Comparison of ENCODE assay signal across 28 mouse cellular contexts in the genomic region with DNA sequence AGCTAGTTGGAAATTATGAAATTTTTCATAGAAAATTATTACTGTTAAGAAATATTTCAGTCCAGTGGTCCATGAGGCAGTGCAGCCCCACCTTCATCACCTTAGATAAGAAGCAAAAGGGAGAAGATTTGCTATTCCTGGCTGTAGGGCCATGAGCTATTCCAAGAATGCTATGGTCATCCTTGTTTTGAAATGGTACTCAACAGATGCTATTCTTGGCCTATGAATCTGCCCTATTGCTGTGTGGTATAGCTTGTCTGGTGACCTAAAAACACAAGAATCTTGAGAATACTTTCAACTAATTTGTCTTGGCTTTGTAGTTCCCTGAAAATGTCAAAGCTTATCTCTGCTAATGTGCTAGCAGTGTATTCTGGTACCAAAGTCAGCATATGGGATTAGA.
DNase-seq lines count a peak whose midpoint lies in the region; ATAC-seq and TF ChIP-seq lines count a peak whose summit lies in the region.
"Had no signal": no experiment of that assay in that cellular context is flagged by ENCODE, and none has a peak within 500 bp of the region (broad histone marks: within the 10 kb centered on the region; RNA-seq: fewer than 3 reads in every experiment).

No protein-coding gene starts in this region.

- H3K4me3 ChIP-seq in heart, embryonic 15.5 days: no peak overlapping the region
- H3K4me3 ChIP-seq in heart, embryonic 10.5 days: no peak overlapping the region
- H3K4me3 ChIP-seq in embryonic fibroblast, embryonic 13.5 days (ENCODE audit: insufficient read depth, low read length): no peak overlapping the region
- H3K4me3 ChIP-seq: embryonic facial prominence, embryonic 13.5 days; gastrocnemius, adult 2 months; hindbrain, embryonic 10.5 days; hindbrain, embryonic 13.5 days; intestine, embryonic 15.5 days; kidney, embryonic 15.5 days had no signal

- no peak for TF ChIP-seq CTCF in embryonic fibroblast, embryonic 13.5 days (IDR thresholded peaks at IDR 0.05; ENCODE audit: borderline replicate concordance, insufficient read depth, low read length)

- H3K27me3 ChIP-seq in heart, embryonic 15.5 days: no peaks in the 10 kb centered on the region
- H3K27me3 ChIP-seq in heart, embryonic 10.5 days (ENCODE audit: insufficient read depth, poor library complexity, severe bottlenecking): no peaks in the 10 kb centered on the region
- H3K27me3 ChIP-seq: embryonic facial prominence, embryonic 13.5 days; hindbrain, embryonic 13.5 days; intestine, embryonic 15.5 days; kidney, embryonic 15.5 days had no signal

- H3K36me3 ChIP-seq in heart, embryonic 15.5 days: no peaks in the 10 kb centered on the region
- no peaks in the 10 kb centered on the region for H3K36me3 ChIP-seq in heart, embryonic 10.5 days
- H3K36me3 ChIP-seq: embryonic facial prominence, embryonic 13.5 days; G1E; hindbrain, embryonic 10.5 days; hindbrain, embryonic 13.5 days; intestine, embryonic 15.5 days; kidney, embryonic 15.5 days had no signal

- no peaks in the 10 kb centered on the region for H3K9me3 ChIP-seq in heart, embryonic 15.5 days (replicated peaks)
- H3K9me3 ChIP-seq in heart, embryonic 10.5 days: no peaks in the 10 kb centered on the region
- H3K9me3 ChIP-seq: embryonic facial prominence, embryonic 13.5 days; hindbrain, embryonic 10.5 days; hindbrain, embryonic 13.5 days; intestine, embryonic 15.5 days; kidney, embryonic 15.5 days had no signal

- peak; percentile 58; the same call in 1 of the 2 replicates for ATAC-seq in heart, embryonic 15.5 days (replicated peaks; ENCODE audit: insufficient number of reproducible peaks, insufficient read depth, low FRiP score, low read depth)
- ATAC-seq: activated CD4-positive, CD25-positive, alpha-beta regulatory T cell, adult 4 months; forebrain, embryonic 14.5 days; forebrain, postnatal 0 days; hindbrain, embryonic 16.5 days; intestine, embryonic 15.5 days had no signal

- DNase-seq in heart, embryonic 10.5 days (ENCODE audit: low spot score): no peak
- DNase-seq in 3134 (ENCODE audit: extremely low read depth, insufficient read length, low spot score): peak; percentile 5
- peak; percentile 59 for DNase-seq in 3T3-L1 (ENCODE audit: low read depth, low spot score)
- DNase-seq in adrenal gland, postnatal 4 days (ENCODE audit: low spot score in 2 of 2): no peak
- DNase-seq in kidney, postnatal 25 days: no peak
- DNase-seq: adrenal gland, adult 8-10 months; adrenal gland, postnatal 25 days; B cell, adult 2 months; cerebellum, adult 2 months; cerebellum, adult 9-11 months; cerebellum, postnatal 25 days; forebrain, postnatal 0 days; gastrocnemius, adult 2 months; gastrocnemius, postnatal 14 days; heart, adult 11 months; kidney, adult 11 months; kidney, adult 8-10 months had no signal

- TF ChIP-seq POLR2A in embryonic fibroblast, embryonic 13.5 days (IDR thresholded peaks at IDR 0.05; ENCODE audit: low read depth, low read length): no peak

- H3K4me1 ChIP-seq in heart, embryonic 15.5 days (replicated peaks): no peaks in the 10 kb centered on the region; the same call in 1 of the 2 replicates
- 0 out of 2 replicates have a peak, but pooled peaks cover 7% of the 10 kb centered on the region for H3K4me1 ChIP-seq in heart, embryonic 10.5 days
- H3K4me1 ChIP-seq in embryonic fibroblast, embryonic 13.5 days (ENCODE audit: control insufficient read depth, insufficient read depth, low read length): peaks cover 11% of the 10 kb centered on the region
- H3K4me1 ChIP-seq: embryonic facial prominence, embryonic 13.5 days; hindbrain, embryonic 10.5 days; hindbrain, embryonic 13.5 days; intestine, embryonic 15.5 days; kidney, embryonic 15.5 days had no signal

- no peak overlapping the region for H3K4me2 ChIP-seq in heart, embryonic 15.5 days
- H3K4me2 ChIP-seq: embryonic facial prominence, embryonic 13.5 days; hindbrain, embryonic 13.5 days; intestine, embryonic 15.5 days; kidney, embryonic 15.5 days had no signal

- H3K9ac ChIP-seq in heart, embryonic 15.5 days: no peak overlapping the region
- H3K9ac ChIP-seq: embryonic facial prominence, embryonic 13.5 days; forebrain, postnatal 0 days; hindbrain, embryonic 13.5 days; intestine, embryonic 15.5 days; kidney, embryonic 15.5 days had no signal

- peak overlapping the region; percentile 2; the same call in 1 of the 2 replicates for H3K27ac ChIP-seq in heart, embryonic 15.5 days
- H3K27ac ChIP-seq in heart, embryonic 10.5 days: no peak overlapping the region; the same call in 1 of the 2 replicates
- peak overlapping the region; percentile 100 for H3K27ac ChIP-seq in embryonic fibroblast, embryonic 13.5 days (ENCODE audit: insufficient read depth, low read length)
- H3K27ac ChIP-seq: embryonic facial prominence, embryonic 13.5 days; gastrocnemius, adult 2 months; hindbrain, embryonic 10.5 days; hindbrain, embryonic 13.5 days; intestine, embryonic 15.5 days; kidney, embryonic 15.5 days had no signal

Comparison
In these comparisons a context has a peak if more than half of its experiments do, and no peak if none do; other contexts are left out.
1. DNase-seq: peak in 3134 (single experiment) and 3T3-L1 (single experiment); none in heart, embryonic 10.5 days (single experiment), adrenal gland, postnatal 4 days (0 of 2) and kidney, postnatal 25 days (0 of 2).